Mouse (Mus musculus) megakaryocyte, embryonic 14.5 days (primary cell): ENCODE results near the gene Med17.

ENCODE experiments used
- FLI1 ChIP-seq: IDR thresholded peaks from 2 replicates; pipeline ENCODE4 v1.6.1; 2012; ENCODE audit warnings: low read length, inconsistent platforms, mixed read lengths
- GATA1 ChIP-seq: IDR thresholded peaks from 3 replicates; pipeline ENCODE4 v1.6.1; 2012; ENCODE audit warnings: mixed read lengths, low read length, inconsistent platforms, borderline replicate concordance

DNA sequence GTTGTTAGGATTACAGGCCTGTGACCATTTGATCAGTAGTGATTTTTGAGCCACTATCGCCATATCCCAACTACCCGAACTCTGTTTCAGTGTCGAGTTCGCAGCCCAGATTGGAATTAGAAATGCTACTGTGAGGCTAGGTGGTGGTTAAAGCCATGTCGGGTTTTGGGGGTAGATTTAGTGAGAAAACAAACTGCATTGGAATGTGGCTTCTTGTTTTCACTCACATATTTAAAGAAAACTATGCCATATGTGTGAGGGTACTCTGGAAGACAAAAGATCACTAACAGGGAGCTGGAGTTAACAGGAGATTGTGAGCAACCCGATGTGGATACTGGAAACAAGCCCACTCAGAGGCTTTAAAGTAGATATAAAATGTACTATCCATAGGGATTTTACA is 27.5 kb upstream of the Med17 start:
- TF ChIP-seq GATA1 (no peak), FLI1 (no peak)
